Mouse (Mus musculus): ENCODE results near the gene Shd. TPM values are rescaled to one million over a fixed set of nuclear protein-coding genes. Genes with fewer than 3 reads are reported as not detected.

Gene Shd
- polyA plus RNA-seq, 1 experiment from 2014 or later = 11.0 TPM

DNA sequence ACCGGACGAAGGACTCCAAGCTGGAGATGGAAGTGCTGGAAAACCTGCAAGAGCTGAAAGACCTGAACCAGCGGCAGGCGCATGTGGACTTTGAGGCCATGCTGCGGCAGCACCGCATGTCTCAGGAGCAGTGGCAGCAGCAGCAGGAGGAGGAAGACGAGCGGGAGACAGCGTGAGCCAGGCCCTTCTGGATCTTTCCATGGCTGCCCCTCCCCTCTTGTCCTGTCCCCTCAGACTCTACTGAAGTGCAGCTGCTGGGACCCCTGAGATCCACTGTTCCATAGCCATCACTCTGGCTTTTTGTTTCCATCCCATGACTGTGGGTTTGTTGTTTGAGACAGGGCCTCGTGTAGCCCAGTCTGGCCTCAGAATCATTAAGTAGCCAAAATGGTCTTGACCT is 5.8 kb upstream of the Shd start:
- Histone ChIP-seq H3K4me3 (ENCODE audit: low read depth, low read length) (no peak overlapping the region), H3K27ac (replicated peaks; ENCODE audit: low read depth, low read length) (no peak overlapping the region), H3K4me1 (ENCODE audit: control insufficient read depth, insufficient read depth, low read length) (peaks cover 7% of the 10 kb centered on the region; the same call in 1 of the 2 replicates), H3K36me3 (ENCODE audit: control insufficient read depth, insufficient read depth, low read length) (peaks cover 59% of the 10 kb centered on the region), H3K4me2 (ENCODE audit: low read depth, low read length) (no peak overlapping the region), H3K9ac (ENCODE audit: low read depth, low read length) (no peak overlapping the region), H3K27me3 (replicated peaks; ENCODE audit: control insufficient read depth, insufficient read depth, low read length) (no peaks in the 10 kb centered on the region), H3K9me3 (ENCODE audit: control insufficient read depth, low read length) (no peaks in the 10 kb centered on the region)
- ATAC-seq (ENCODE audit: low read depth) = no peak
- WGBS = 95% methylated on average over 10 of the region's 10 CpGs
- DNase-seq (ENCODE audit: low spot score) = no peak

GRCm38 (mm10) chr17:55964996-55965395 is 5.3 kb upstream of the Shd start:
- 84% methylated on average over 9 of the region's 9 CpGs for WGBS
- Histone ChIP-seq H3K27me3 (replicated peaks; ENCODE audit: control insufficient read depth, insufficient read depth, low read length) (no peaks in the 10 kb centered on the region), H3K27ac (replicated peaks; ENCODE audit: low read depth, low read length) (no peak overlapping the region), H3K4me1 (ENCODE audit: control insufficient read depth, insufficient read depth, low read length) (peaks cover 6% of the 10 kb centered on the region), H3K9me3 (ENCODE audit: control insufficient read depth, low read length) (no peaks in the 10 kb centered on the region), H3K9ac (ENCODE audit: low read depth, low read length) (no peak overlapping the region), H3K4me3 (ENCODE audit: low read depth, low read length) (no peak overlapping the region), H3K36me3 (ENCODE audit: control insufficient read depth, insufficient read depth, low read length) (peaks cover 59% of the 10 kb centered on the region), H3K4me2 (ENCODE audit: low read depth, low read length) (no peak overlapping the region)
- ATAC-seq (ENCODE audit: low read depth) (no peak), DNase-seq (ENCODE audit: low spot score) (no peak)

GRCm38 (mm10) chr17:55967186-55967585 is 3.1 kb upstream of the Shd start:
- H3K27me3 ChIP-seq (replicated peaks; ENCODE audit: control insufficient read depth, insufficient read depth, low read length) = peaks cover 10% of the 10 kb centered on the region; the same call in 1 of the 2 replicates
- H3K4me3 ChIP-seq (ENCODE audit: low read depth, low read length) = no peak overlapping the region
- WGBS = 87% methylated on average over 4 of the region's 4 CpGs
- ATAC-seq (ENCODE audit: low read depth) (no peak), DNase-seq (ENCODE audit: low spot score) (no peak)
- no peak overlapping the region for H3K27ac ChIP-seq (replicated peaks; ENCODE audit: low read depth, low read length)
- peaks cover 45% of the 10 kb centered on the region for H3K36me3 ChIP-seq (ENCODE audit: control insufficient read depth, insufficient read depth, low read length)
- no peak overlapping the region for H3K9ac ChIP-seq (ENCODE audit: low read depth, low read length)
- no peaks in the 10 kb centered on the region for H3K9me3 ChIP-seq (ENCODE audit: control insufficient read depth, low read length)
- H3K4me2 ChIP-seq (ENCODE audit: low read depth, low read length) = no peak overlapping the region
- H3K4me1 ChIP-seq (ENCODE audit: control insufficient read depth, insufficient read depth, low read length) = peaks cover 12% of the 10 kb centered on the region

- peaks cover 12% of the 10 kb centered on the region for H3K4me1 ChIP-seq (ENCODE audit: control insufficient read depth, insufficient read depth, low read length)
- ATAC-seq (ENCODE audit: low read depth) (no peak), DNase-seq (ENCODE audit: low spot score) (no peak)
- no peak overlapping the region for H3K4me3 ChIP-seq (ENCODE audit: low read depth, low read length)
- H3K36me3 ChIP-seq (ENCODE audit: control insufficient read depth, insufficient read depth, low read length) = peaks cover 45% of the 10 kb centered on the region
- H3K9me3 ChIP-seq (ENCODE audit: control insufficient read depth, low read length) = no peaks in the 10 kb centered on the region
- peaks cover 10% of the 10 kb centered on the region; the same call in 1 of the 2 replicates for H3K27me3 ChIP-seq (replicated peaks; ENCODE audit: control insufficient read depth, insufficient read depth, low read length)
- no peak overlapping the region for H3K4me2 ChIP-seq (ENCODE audit: low read depth, low read length)
- no peak overlapping the region for H3K27ac ChIP-seq (replicated peaks; ENCODE audit: low read depth, low read length)
- 47% methylated on average over 7 of the region's 7 CpGs for WGBS
- no peak overlapping the region for H3K9ac ChIP-seq (ENCODE audit: low read depth, low read length)
Measured at GRCm38 (mm10) chr17:55968210-55968609, 2.1 kb upstream of the Shd start.

DNA sequence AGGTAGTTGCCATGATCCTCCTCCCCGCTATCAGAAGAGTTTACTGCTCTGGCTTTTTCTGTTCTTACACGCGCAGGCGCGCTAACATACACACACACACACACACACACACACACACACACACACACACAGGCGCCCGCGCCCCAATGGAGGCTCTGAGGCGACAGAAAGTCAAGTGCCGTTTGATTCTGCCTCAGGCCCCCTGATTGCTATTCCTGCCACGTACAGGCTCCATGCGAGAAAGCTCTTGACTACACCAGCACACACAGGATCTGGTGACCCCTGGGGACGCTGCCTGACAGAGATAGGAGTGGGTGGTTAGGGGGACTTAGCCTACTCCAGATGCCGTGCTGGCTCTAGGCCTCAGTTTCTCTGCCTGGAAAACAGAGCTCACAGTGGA is 707 bp upstream of the Shd start:
- WGBS = 39% methylated on average over 12 of the region's 14 CpGs
- peak overlapping the region; percentile 50 for H3K4me3 ChIP-seq (ENCODE audit: low read depth, low read length)
- H3K9ac ChIP-seq (ENCODE audit: low read depth, low read length) = peak overlapping the region; percentile 76; the same call in 1 of the 2 replicates
- no peak overlapping the region for H3K27ac ChIP-seq (replicated peaks; ENCODE audit: low read depth, low read length)
- peak; percentile 42 for DNase-seq (ENCODE audit: low spot score)
- H3K36me3 ChIP-seq (ENCODE audit: control insufficient read depth, insufficient read depth, low read length) = peaks cover 41% of the 10 kb centered on the region
- peaks cover 12% of the 10 kb centered on the region for H3K4me1 ChIP-seq (ENCODE audit: control insufficient read depth, insufficient read depth, low read length)
- H3K27me3 ChIP-seq (replicated peaks; ENCODE audit: control insufficient read depth, insufficient read depth, low read length) = peaks cover 10% of the 10 kb centered on the region; the same call in 1 of the 2 replicates
- no peaks in the 10 kb centered on the region for H3K9me3 ChIP-seq (ENCODE audit: control insufficient read depth, low read length)
- peak overlapping the region; percentile 74 for H3K4me2 ChIP-seq (ENCODE audit: low read depth, low read length)
- 0 out of 2 replicates have a peak, but pooled peaks have one; percentile 2 for ATAC-seq (ENCODE audit: low read depth)

DNA sequence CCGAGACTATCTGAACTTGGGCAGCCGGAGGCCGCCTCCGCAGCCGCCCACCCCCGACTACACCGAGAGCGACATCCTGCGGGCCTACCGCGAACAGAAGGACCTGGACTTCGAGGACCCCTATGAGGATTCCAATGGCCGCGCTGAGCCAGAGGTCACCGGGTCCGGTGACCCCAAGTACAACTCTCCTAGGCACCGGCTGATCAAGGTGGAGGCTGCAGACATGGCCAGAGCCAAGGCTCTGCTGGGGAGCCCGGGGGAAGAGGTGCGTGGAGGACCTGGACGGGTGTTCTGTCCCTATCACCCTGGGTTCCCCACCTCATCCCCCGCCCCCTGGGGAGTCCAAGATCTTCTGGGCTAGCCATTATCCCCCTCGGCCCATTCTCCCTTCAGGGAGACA is 1.2 kb downstream of the Shd start:
- no peak for ATAC-seq (ENCODE audit: low read depth)
- Histone ChIP-seq H3K9ac (ENCODE audit: low read depth, low read length) (peak overlapping the region; percentile 76; the same call in 1 of the 2 replicates), H3K4me1 (ENCODE audit: control insufficient read depth, insufficient read depth, low read length) (peaks cover 12% of the 10 kb centered on the region), H3K36me3 (ENCODE audit: control insufficient read depth, insufficient read depth, low read length) (peaks cover 23% of the 10 kb centered on the region), H3K27me3 (replicated peaks; ENCODE audit: control insufficient read depth, insufficient read depth, low read length) (peaks cover 10% of the 10 kb centered on the region; the same call in 1 of the 2 replicates), H3K27ac (replicated peaks; ENCODE audit: low read depth, low read length) (no peak overlapping the region), H3K4me3 (ENCODE audit: low read depth, low read length) (peak overlapping the region; percentile 50), H3K4me2 (ENCODE audit: low read depth, low read length) (peak overlapping the region; percentile 74), H3K9me3 (ENCODE audit: control insufficient read depth, low read length) (no peaks in the 10 kb centered on the region)
- 19% methylated on average over 19 of the region's 22 CpGs for WGBS
- no peak for DNase-seq (ENCODE audit: low spot score)

DNA sequence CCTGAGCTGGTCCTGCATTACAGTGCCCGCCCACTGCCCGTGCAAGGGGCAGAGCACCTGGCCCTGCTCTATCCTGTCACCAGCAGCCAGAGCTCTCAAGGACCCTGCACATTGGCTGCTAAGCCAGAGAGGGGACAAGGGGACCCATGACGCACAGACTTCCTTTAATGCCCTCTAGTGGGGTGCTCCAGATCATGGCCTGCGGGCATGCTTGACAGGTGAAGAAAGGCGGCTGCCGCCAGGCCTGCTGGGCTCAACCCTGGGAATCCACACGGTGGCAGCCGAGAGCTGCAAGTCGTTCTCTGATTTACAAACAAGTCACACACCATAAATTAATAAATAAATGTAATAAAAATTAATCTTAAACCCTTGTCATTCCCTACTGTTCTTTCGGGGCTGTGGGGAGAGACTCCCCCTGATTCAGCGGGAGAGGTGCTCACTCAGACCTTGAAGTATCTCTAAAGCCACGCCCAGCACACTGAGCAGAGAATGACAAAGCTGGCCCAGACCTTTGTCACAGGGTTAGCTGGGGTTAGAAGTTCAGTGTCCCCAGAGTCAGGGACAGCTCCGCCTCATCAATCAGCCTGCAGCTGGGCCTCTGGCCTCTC is 6.1 kb downstream of the Shd start:
- DNase-seq (ENCODE audit: low spot score) (peak; percentile 81), ATAC-seq (ENCODE audit: low read depth) (peak; percentile 70)
- Histone ChIP-seq H3K4me1 (ENCODE audit: control insufficient read depth, insufficient read depth, low read length) (no peaks in the 10 kb centered on the region), H3K27ac (replicated peaks; ENCODE audit: low read depth, low read length) (no peak overlapping the region), H3K36me3 (ENCODE audit: control insufficient read depth, insufficient read depth, low read length) (peaks cover 5% of the 10 kb centered on the region; the same call in 1 of the 2 replicates), H3K27me3 (replicated peaks; ENCODE audit: control insufficient read depth, insufficient read depth, low read length) (0 out of 2 replicates have a peak, but pooled peaks cover 2% of the 10 kb centered on the region), H3K4me2 (ENCODE audit: low read depth, low read length) (no peak overlapping the region), H3K4me3 (ENCODE audit: low read depth, low read length) (no peak overlapping the region), H3K9me3 (ENCODE audit: control insufficient read depth, low read length) (no peaks in the 10 kb centered on the region), H3K9ac (ENCODE audit: low read depth, low read length) (no peak overlapping the region)
- WGBS = 17% methylated on average over 13 of the region's 13 CpGs

DNA sequence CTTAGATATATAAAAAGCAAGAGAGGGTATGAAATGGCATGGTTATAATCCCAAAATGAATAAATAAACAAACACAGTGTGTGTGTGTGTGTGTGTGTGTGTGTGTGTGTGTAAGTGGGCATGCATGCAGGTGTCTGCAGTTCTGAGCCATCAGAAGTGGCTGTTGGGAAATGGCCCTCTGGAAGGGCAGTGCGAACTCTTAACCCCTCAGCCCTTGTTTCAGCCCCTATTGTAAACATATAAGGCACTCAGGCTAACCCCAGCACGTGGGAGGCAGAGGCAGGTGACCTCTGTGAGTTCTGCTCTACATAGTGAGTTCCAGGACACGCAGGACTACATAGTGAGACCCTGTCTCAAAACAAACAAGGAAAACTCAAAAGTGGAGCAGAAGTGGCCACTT is 7.0 kb downstream of the Shd start:
- WGBS = 58% methylated on average over 3 of the region's 3 CpGs
- Histone ChIP-seq H3K27me3 (replicated peaks; ENCODE audit: control insufficient read depth, insufficient read depth, low read length) (no peaks in the 10 kb centered on the region), H3K4me1 (ENCODE audit: control insufficient read depth, insufficient read depth, low read length) (no peaks in the 10 kb centered on the region), H3K27ac (replicated peaks; ENCODE audit: low read depth, low read length) (no peak overlapping the region), H3K4me2 (ENCODE audit: low read depth, low read length) (no peak overlapping the region), H3K9me3 (ENCODE audit: control insufficient read depth, low read length) (no peaks in the 10 kb centered on the region), H3K9ac (ENCODE audit: low read depth, low read length) (no peak overlapping the region), H3K36me3 (ENCODE audit: control insufficient read depth, insufficient read depth, low read length) (peaks cover 5% of the 10 kb centered on the region; the same call in 1 of the 2 replicates), H3K4me3 (ENCODE audit: low read depth, low read length) (no peak overlapping the region)
- ATAC-seq (ENCODE audit: low read depth) (no peak), DNase-seq (ENCODE audit: low spot score) (no peak)
